Mouse (Mus musculus): ENCODE results near the gene Adam23. TPM values are rescaled to one million over a fixed set of nuclear protein-coding genes. Genes with fewer than 3 reads are reported as not detected.

Gene Adam23
- polyA plus RNA-seq, 1 experiment from 2014 or later: 12.6 TPM

GRCm38 (mm10) chr1:63446047-63446704 lies 485 bp downstream of the Adam23 start:
- H3K27ac ChIP-seq: 0 out of 2 replicates have a peak overlapping the region, but pooled peaks have one; percentile 16
- peaks cover 8% of the 10 kb centered on the region for H3K4me1 ChIP-seq
- H3K4me2 ChIP-seq (replicated peaks): peak overlapping the region; percentile 100
- no peaks in the 10 kb centered on the region for H3K9me3 ChIP-seq
- peak; percentile 77 for ATAC-seq (ENCODE audit: low FRiP score, low read depth)
- peak overlapping the region; percentile 81 for H3K4me3 ChIP-seq
- no peaks in the 10 kb centered on the region for H3K36me3 ChIP-seq
- under 1% methylated on average over 53 of the region's 68 CpGs for WGBS
- H3K9ac ChIP-seq: peak overlapping the region; percentile 89
- H3K27me3 ChIP-seq (replicated peaks): 0 out of 2 replicates have a peak, but pooled peaks cover 3% of the 10 kb centered on the region

- H3K9ac ChIP-seq: peak overlapping the region; percentile 89; the same call in 1 of the 2 replicates
- 0 out of 2 replicates have a peak, but pooled peaks cover 3% of the 10 kb centered on the region for H3K27me3 ChIP-seq (replicated peaks)
- ATAC-seq (ENCODE audit: low FRiP score, low read depth): no peak
Measured at GRCm38 (mm10) chr1:63446721-63447120, 1.0 kb downstream of the Adam23 start.

GRCm38 (mm10) chr1:63450091-63450490 lies 4.4 kb downstream of the Adam23 start:
- Histone ChIP-seq H3K27me3 (replicated peaks) (no peaks in the 10 kb centered on the region), H3K9me3 (no peaks in the 10 kb centered on the region), H3K36me3 (no peaks in the 10 kb centered on the region), H3K27ac (no peak overlapping the region), H3K4me2 (replicated peaks) (no peak overlapping the region), H3K4me3 (no peak overlapping the region), H3K4me1 (peaks cover 8% of the 10 kb centered on the region), H3K9ac (no peak overlapping the region)
- WGBS: 86% methylated on average over 4 of the region's 4 CpGs
- no peak for ATAC-seq (ENCODE audit: low FRiP score, low read depth)

More at GRCm38 (mm10) chr1:63446721-63447120, 1.0 kb downstream of the Adam23 start:
- WGBS: 66% methylated on average over 2 of the region's 2 CpGs
- Histone ChIP-seq H3K27ac (no peak overlapping the region), H3K4me1 (peaks cover 8% of the 10 kb centered on the region), H3K9me3 (no peaks in the 10 kb centered on the region), H3K4me2 (replicated peaks) (peak overlapping the region; percentile 100), H3K4me3 (peak overlapping the region; percentile 81), H3K36me3 (no peaks in the 10 kb centered on the region)

GRCm38 (mm10) chr1:63453332-63453887 lies 7.7 kb downstream of the Adam23 start:
- Histone ChIP-seq H3K4me1 (no peaks in the 10 kb centered on the region), H3K4me2 (replicated peaks) (no peak overlapping the region), H3K27ac (no peak overlapping the region), H3K9me3 (no peaks in the 10 kb centered on the region), H3K27me3 (replicated peaks) (no peaks in the 10 kb centered on the region), H3K4me3 (no peak overlapping the region), H3K9ac (no peak overlapping the region), H3K36me3 (no peaks in the 10 kb centered on the region)
- WGBS: 88% methylated on average over 5 of the region's 5 CpGs
- no peak for ATAC-seq (ENCODE audit: low FRiP score, low read depth)

- Histone ChIP-seq H3K9me3 (no peaks in the 10 kb centered on the region), H3K4me3 (no peak overlapping the region), H3K27ac (no peak overlapping the region), H3K4me2 (replicated peaks) (no peak overlapping the region), H3K4me1 (no peaks in the 10 kb centered on the region), H3K27me3 (replicated peaks) (no peaks in the 10 kb centered on the region), H3K9ac (no peak overlapping the region), H3K36me3 (no peaks in the 10 kb centered on the region)
- no peak for ATAC-seq (ENCODE audit: low FRiP score, low read depth)
- 67% methylated on average over 8 of the region's 8 CpGs for WGBS
Measured at GRCm38 (mm10) chr1:63457801-63458519, 12.3 kb downstream of the Adam23 start.

GRCm38 (mm10) chr1:63459151-63459550 lies 13.5 kb downstream of the Adam23 start:
- no peak for ATAC-seq (ENCODE audit: low FRiP score, low read depth)

GRCm38 (mm10) chr1:63459926-63460325 lies 14.2 kb downstream of the Adam23 start:
- no peak overlapping the region for H3K4me3 ChIP-seq
- no peak for ATAC-seq (ENCODE audit: low FRiP score, low read depth)
- H3K9me3 ChIP-seq: no peaks in the 10 kb centered on the region
- no peaks in the 10 kb centered on the region for H3K36me3 ChIP-seq
- WGBS: 86% methylated on average over 6 of the region's 6 CpGs
- no peaks in the 10 kb centered on the region for H3K27me3 ChIP-seq (replicated peaks)
- H3K9ac ChIP-seq: no peak overlapping the region
- H3K4me1 ChIP-seq: no peaks in the 10 kb centered on the region
- H3K4me2 ChIP-seq (replicated peaks): no peak overlapping the region
- no peak overlapping the region for H3K27ac ChIP-seq

More at GRCm38 (mm10) chr1:63459151-63459550, 13.5 kb downstream of the Adam23 start:
- Histone ChIP-seq H3K4me2 (replicated peaks) (no peak overlapping the region), H3K9ac (no peak overlapping the region), H3K9me3 (no peaks in the 10 kb centered on the region), H3K27ac (no peak overlapping the region), H3K27me3 (replicated peaks) (no peaks in the 10 kb centered on the region), H3K4me3 (no peak overlapping the region), H3K4me1 (no peaks in the 10 kb centered on the region), H3K36me3 (no peaks in the 10 kb centered on the region)
- 63% methylated on average over 3 of the region's 3 CpGs for WGBS

GRCm38 (mm10) chr1:63464441-63464840 lies 18.8 kb downstream of the Adam23 start:
- H3K36me3 ChIP-seq: no peaks in the 10 kb centered on the region
- no peak for ATAC-seq (ENCODE audit: low FRiP score, low read depth)
- H3K9ac ChIP-seq: no peak overlapping the region
- no peaks in the 10 kb centered on the region for H3K27me3 ChIP-seq (replicated peaks)
- H3K4me2 ChIP-seq (replicated peaks): no peak overlapping the region
- H3K4me3 ChIP-seq: no peak overlapping the region
- H3K9me3 ChIP-seq: no peaks in the 10 kb centered on the region
- WGBS: 71% methylated on average over 1 of the region's 1 CpGs
- no peaks in the 10 kb centered on the region for H3K4me1 ChIP-seq
- H3K27ac ChIP-seq: no peak overlapping the region

GRCm38 (mm10) chr1:63473272-63473671 lies 27.6 kb downstream of the Adam23 start:
- peaks cover 10% of the 10 kb centered on the region for H3K4me1 ChIP-seq
- no peaks in the 10 kb centered on the region for H3K9me3 ChIP-seq
- H3K27me3 ChIP-seq (replicated peaks): no peaks in the 10 kb centered on the region
- no peaks in the 10 kb centered on the region for H3K36me3 ChIP-seq
- no peak overlapping the region for H3K4me3 ChIP-seq
- ATAC-seq (ENCODE audit: low FRiP score, low read depth): no peak
- H3K27ac ChIP-seq: no peak overlapping the region
- H3K9ac ChIP-seq: no peak overlapping the region
- peak overlapping the region; percentile 16; the same call in 1 of the 2 replicates for H3K4me2 ChIP-seq (replicated peaks)
- WGBS: 51% methylated on average over 2 of the region's 2 CpGs

GRCm38 (mm10) chr1:63473696-63474095 lies 28.0 kb downstream of the Adam23 start:
- H3K4me2 ChIP-seq (replicated peaks): peak overlapping the region; percentile 16; the same call in 1 of the 2 replicates
- WGBS: 9% methylated on average over 8 of the region's 8 CpGs
- H3K27ac ChIP-seq: no peak overlapping the region
- no peak overlapping the region for H3K9ac ChIP-seq
- no peaks in the 10 kb centered on the region for H3K36me3 ChIP-seq
- no peak for ATAC-seq (ENCODE audit: low FRiP score, low read depth)
- H3K27me3 ChIP-seq (replicated peaks): no peaks in the 10 kb centered on the region
- H3K9me3 ChIP-seq: no peaks in the 10 kb centered on the region
- peaks cover 10% of the 10 kb centered on the region for H3K4me1 ChIP-seq
- H3K4me3 ChIP-seq: no peak overlapping the region

- H3K4me1 ChIP-seq: peaks cover 3% of the 10 kb centered on the region; the same call in 1 of the 2 replicates
- H3K4me3 ChIP-seq: no peak overlapping the region
- WGBS: 89% methylated on average over 5 of the region's 5 CpGs
- H3K4me2 ChIP-seq (replicated peaks): no peak overlapping the region
- H3K36me3 ChIP-seq: no peaks in the 10 kb centered on the region
- H3K9me3 ChIP-seq: no peaks in the 10 kb centered on the region
- no peaks in the 10 kb centered on the region for H3K27me3 ChIP-seq (replicated peaks)
- H3K9ac ChIP-seq: no peak overlapping the region
- no peak overlapping the region for H3K27ac ChIP-seq
- no peak for ATAC-seq (ENCODE audit: low FRiP score, low read depth)
Measured at GRCm38 (mm10) chr1:63478946-63479345, 33.3 kb downstream of the Adam23 start.

- 94% methylated on average over 6 of the region's 6 CpGs for WGBS
- Histone ChIP-seq H3K4me1 (no peaks in the 10 kb centered on the region), H3K9ac (no peak overlapping the region), H3K4me3 (no peak overlapping the region), H3K27ac (no peak overlapping the region), H3K4me2 (replicated peaks) (no peak overlapping the region), H3K36me3 (no peaks in the 10 kb centered on the region), H3K9me3 (no peaks in the 10 kb centered on the region), H3K27me3 (replicated peaks) (no peaks in the 10 kb centered on the region)
- no peak for ATAC-seq (ENCODE audit: low FRiP score, low read depth)
Measured at GRCm38 (mm10) chr1:63484646-63485045, 39.0 kb downstream of the Adam23 start.

All from neural tube, embryonic 12.5 days (tissue).